Mouse (Mus musculus): Measurements from ENCODE around the gene Cers5. TPM values are rescaled to one million over a fixed set of nuclear protein-coding genes. Genes with fewer than 3 reads are reported as not detected.

The Cers5 gene
- polyA plus RNA-seq, 1 experiment from 2014 or later: 59.2 TPM

GRCm38 (mm10) chr15:99718461-99719021 is 54.1 kb downstream of the Cers5 start:
- no peak for ATAC-seq (replicated peaks; ENCODE audit: low FRiP score)
- Histone ChIP-seq H3K9me3 (ENCODE audit: control insufficient read depth, low read length) (no peaks in the 10 kb centered on the region), H3K4me2 (ENCODE audit: low read depth, low read length, severe bottlenecking) (no peak overlapping the region), H3K9ac (ENCODE audit: low read length) (no peak overlapping the region), H3K36me3 (ENCODE audit: control insufficient read depth, insufficient read depth, low read length) (no peaks in the 10 kb centered on the region), H3K27ac (ENCODE audit: low read depth, low read length) (no peak overlapping the region), H3K27me3 (ENCODE audit: control insufficient read depth, insufficient read depth, low read length) (no peaks in the 10 kb centered on the region), H3K4me3 (ENCODE audit: low read depth, low read length) (no peak overlapping the region), H3K4me1 (replicated peaks; ENCODE audit: control insufficient read depth, insufficient read depth, low read length) (peaks cover 4% of the 10 kb centered on the region; the same call in 1 of the 2 replicates)
- DNase-seq (ENCODE audit: low spot score): no peak
- WGBS: 88% methylated on average over 9 of the region's 9 CpGs

DNA sequence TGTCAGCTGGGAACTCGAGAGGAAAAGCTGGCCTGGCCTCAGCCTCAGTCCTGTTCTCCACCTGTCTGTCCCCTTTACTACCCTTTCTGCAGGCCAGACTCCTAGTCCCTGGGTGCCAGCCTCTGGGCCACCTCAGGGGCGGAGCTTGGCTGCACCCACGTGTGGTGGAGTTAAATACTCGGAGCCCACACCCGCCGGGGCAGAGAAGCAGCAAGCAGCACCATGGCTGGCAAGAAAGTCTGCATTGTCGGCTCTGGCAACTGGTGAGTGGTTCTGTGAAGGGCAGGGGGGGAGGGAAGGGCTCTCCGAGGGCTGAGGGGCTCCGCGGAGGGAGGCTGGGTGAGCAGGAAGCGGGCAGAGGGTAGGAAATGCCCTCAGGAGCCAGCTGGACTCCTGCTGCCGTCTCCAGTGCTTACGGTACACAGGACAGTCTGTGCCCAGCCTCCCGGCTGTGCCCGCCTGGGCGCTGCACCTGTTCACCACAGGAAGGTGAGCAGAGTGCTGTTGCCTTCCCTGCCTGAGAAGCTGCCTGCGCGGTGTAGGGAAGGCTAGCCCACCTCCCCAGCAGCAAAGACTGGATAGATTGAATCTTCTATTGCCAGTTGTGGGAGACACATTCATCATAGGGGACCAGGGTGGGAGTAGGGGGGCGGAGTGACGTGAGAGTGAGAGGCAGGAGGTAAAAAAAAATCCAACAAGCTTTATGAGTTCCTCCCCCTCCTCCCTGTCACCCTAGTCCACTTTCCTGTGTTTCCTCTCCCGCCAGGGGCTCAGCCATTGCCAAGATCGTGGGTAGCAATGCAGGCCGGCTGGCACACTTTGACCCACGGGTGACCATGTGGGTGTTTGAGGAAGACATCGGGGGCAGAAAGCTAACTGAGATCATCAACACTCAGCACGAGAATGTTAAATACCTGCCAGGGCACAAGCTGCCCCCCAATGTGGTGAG is 55.0 kb downstream of the Cers5 start, which contains the start of gene Gpd1:
TSS of gene Gpd1 (plus strand) at position 130 of the 949 bp plus-strand sequence.
- H3K27me3 ChIP-seq (ENCODE audit: control insufficient read depth, insufficient read depth, low read length): no peaks in the 10 kb centered on the region
- H3K36me3 ChIP-seq (ENCODE audit: control insufficient read depth, insufficient read depth, low read length): no peaks in the 10 kb centered on the region; the same call in 1 of the 2 replicates
- no peak within 1 kb of the TSS for H3K27ac ChIP-seq (ENCODE audit: low read depth, low read length)
- H3K4me2 ChIP-seq (ENCODE audit: low read depth, low read length, severe bottlenecking): no peak within 1 kb of the TSS
- H3K9ac ChIP-seq (ENCODE audit: low read length): no peak within 1 kb of the TSS
- H3K9me3 ChIP-seq (ENCODE audit: control insufficient read depth, low read length): no peaks in the 10 kb centered on the region
- no peak within 1 kb of the TSS for H3K4me3 ChIP-seq (ENCODE audit: low read depth, low read length)
- no peak for ATAC-seq (replicated peaks; ENCODE audit: low FRiP score)
- H3K4me1 ChIP-seq (replicated peaks; ENCODE audit: control insufficient read depth, insufficient read depth, low read length): 0 out of 2 replicates have a peak, but pooled peaks cover 2% of the 10 kb centered on the region
- 76% methylated on average over 26 of the region's 26 CpGs for WGBS
- DNase-seq (ENCODE audit: low spot score): no peak

GRCm38 (mm10) chr15:99716814-99717213 is 55.9 kb downstream of the Cers5 start:
- H3K4me2 ChIP-seq (ENCODE audit: low read depth, low read length, severe bottlenecking): no peak overlapping the region
- H3K9me3 ChIP-seq (ENCODE audit: control insufficient read depth, low read length): no peaks in the 10 kb centered on the region
- ATAC-seq (replicated peaks; ENCODE audit: low FRiP score) (no peak), DNase-seq (ENCODE audit: low spot score) (no peak)
- H3K4me1 ChIP-seq (replicated peaks; ENCODE audit: control insufficient read depth, insufficient read depth, low read length): 0 out of 2 replicates have a peak, but pooled peaks cover 2% of the 10 kb centered on the region
- H3K27ac ChIP-seq (ENCODE audit: low read depth, low read length): no peak overlapping the region
- H3K36me3 ChIP-seq (ENCODE audit: control insufficient read depth, insufficient read depth, low read length): peaks cover 4% of the 10 kb centered on the region; the same call in 1 of the 2 replicates
- WGBS: 89% methylated on average over 12 of the region's 12 CpGs
- H3K9ac ChIP-seq (ENCODE audit: low read length): no peak overlapping the region
- no peak overlapping the region for H3K4me3 ChIP-seq (ENCODE audit: low read depth, low read length)
- no peaks in the 10 kb centered on the region for H3K27me3 ChIP-seq (ENCODE audit: control insufficient read depth, insufficient read depth, low read length)

DNA sequence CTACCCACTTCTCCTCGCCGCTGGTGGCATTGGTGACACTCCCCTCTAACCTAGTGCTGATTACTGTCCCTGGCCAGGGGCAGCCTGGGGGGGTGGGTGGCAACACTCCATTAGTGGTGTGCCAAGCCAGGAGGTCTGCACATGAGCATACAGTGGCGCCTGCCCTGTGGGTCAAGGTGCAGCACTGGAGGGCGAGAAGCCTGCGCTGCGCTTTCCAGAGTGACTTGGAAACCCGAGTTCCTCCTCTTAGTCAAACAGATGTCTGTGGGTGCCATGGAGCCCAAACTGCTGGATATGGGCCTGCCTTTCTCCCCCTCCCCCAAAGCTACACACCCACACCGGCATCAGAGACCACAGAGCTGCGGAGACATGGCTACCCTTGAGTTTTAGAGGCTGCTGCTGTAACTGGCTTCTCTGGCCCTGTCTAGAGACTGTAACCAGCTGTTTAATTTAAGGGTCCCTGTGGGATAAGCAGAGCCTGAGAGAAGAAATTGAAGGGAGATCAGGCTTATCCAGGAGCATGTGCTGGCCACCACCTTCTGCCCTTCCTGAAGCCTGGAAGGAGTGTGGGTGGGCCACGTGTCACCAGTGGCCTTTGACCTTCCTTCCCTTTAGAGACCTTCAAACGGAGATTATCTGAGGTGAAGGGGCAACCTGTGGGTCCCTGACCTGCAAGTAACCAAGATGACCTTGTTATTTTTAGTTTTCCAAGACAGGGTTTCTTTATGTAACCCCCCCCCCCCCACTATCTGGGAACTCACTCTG is 56.5 kb downstream of the Cers5 start:
- Histone ChIP-seq H3K9me3 (ENCODE audit: control insufficient read depth, low read length) (no peaks in the 10 kb centered on the region), H3K36me3 (ENCODE audit: control insufficient read depth, insufficient read depth, low read length) (peaks cover 4% of the 10 kb centered on the region; the same call in 1 of the 2 replicates), H3K4me2 (ENCODE audit: low read depth, low read length, severe bottlenecking) (no peak overlapping the region), H3K4me3 (ENCODE audit: low read depth, low read length) (no peak overlapping the region), H3K9ac (ENCODE audit: low read length) (no peak overlapping the region), H3K27ac (ENCODE audit: low read depth, low read length) (peak overlapping the region; percentile 47; the same call in 1 of the 2 replicates), H3K27me3 (ENCODE audit: control insufficient read depth, insufficient read depth, low read length) (no peaks in the 10 kb centered on the region), H3K4me1 (replicated peaks; ENCODE audit: control insufficient read depth, insufficient read depth, low read length) (0 out of 2 replicates have a peak, but pooled peaks cover 2% of the 10 kb centered on the region)
- no peak for DNase-seq (ENCODE audit: low spot score)
- ATAC-seq (replicated peaks; ENCODE audit: low FRiP score): no peak
- WGBS: 81% methylated on average over 11 of the region's 11 CpGs

DNA sequence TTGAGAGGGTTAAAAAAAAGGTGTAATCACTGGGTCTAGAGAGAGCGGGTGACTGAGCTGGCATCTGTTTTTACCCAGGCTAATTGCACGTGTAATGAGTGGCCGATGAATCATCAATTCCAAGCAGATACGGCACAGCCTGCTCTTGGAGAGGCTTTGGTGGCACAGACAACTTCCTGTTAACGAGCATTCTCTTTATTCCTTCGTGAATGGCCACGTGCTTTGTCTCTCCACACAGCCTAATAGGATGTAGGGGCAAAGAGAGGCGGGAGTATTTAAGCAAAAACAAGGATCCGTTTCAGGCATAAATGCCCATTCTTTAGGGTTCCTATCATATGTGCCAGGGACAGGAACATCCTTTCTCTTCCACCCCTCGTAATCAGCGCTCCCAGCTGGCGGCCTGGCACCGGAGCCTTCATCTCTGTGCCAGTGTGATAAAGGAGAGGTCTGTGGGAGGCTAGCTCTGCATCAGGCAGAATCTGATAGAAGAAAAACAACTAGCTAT is 57.3 kb downstream of the Cers5 start:
- peaks cover 4% of the 10 kb centered on the region; the same call in 1 of the 2 replicates for H3K36me3 ChIP-seq (ENCODE audit: control insufficient read depth, insufficient read depth, low read length)
- 0 out of 2 replicates have a peak, but pooled peaks cover 2% of the 10 kb centered on the region for H3K4me1 ChIP-seq (replicated peaks; ENCODE audit: control insufficient read depth, insufficient read depth, low read length)
- ATAC-seq (replicated peaks; ENCODE audit: low FRiP score): no peak
- no peaks in the 10 kb centered on the region for H3K27me3 ChIP-seq (ENCODE audit: control insufficient read depth, insufficient read depth, low read length)
- DNase-seq (ENCODE audit: low spot score): no peak
- peak overlapping the region; percentile 47 for H3K27ac ChIP-seq (ENCODE audit: low read depth, low read length)
- H3K4me2 ChIP-seq (ENCODE audit: low read depth, low read length, severe bottlenecking): no peak overlapping the region
- 66% methylated on average over 13 of the region's 13 CpGs for WGBS
- no peak overlapping the region for H3K9ac ChIP-seq (ENCODE audit: low read length)
- no peak overlapping the region for H3K4me3 ChIP-seq (ENCODE audit: low read depth, low read length)
- H3K9me3 ChIP-seq (ENCODE audit: control insufficient read depth, low read length): no peaks in the 10 kb centered on the region

DNA sequence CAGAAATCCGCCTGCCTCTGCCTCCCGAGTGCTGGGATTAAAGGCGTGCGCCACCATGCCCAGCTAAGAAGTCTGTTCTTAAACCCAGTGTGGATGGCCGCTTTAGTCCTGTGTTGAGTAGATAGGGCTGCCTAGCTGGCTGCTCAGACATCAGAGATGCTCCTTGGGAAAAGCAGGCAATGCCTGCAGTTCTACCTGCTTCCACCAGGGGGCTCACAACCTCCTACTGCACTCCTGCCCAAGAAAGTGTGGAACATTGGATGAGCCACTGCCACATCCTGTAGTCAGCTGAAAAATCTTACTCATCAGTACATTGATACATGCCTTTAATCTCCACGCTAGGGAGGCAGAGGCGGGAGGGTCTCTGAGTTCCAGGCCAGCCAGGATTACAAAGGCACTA is 57.8 kb downstream of the Cers5 start:
- WGBS: 48% methylated on average over 7 of the region's 7 CpGs
- H3K27ac ChIP-seq (ENCODE audit: low read depth, low read length): no peak overlapping the region; the same call in 1 of the 2 replicates
- peak; percentile 85 for DNase-seq (ENCODE audit: low spot score)
- no peak overlapping the region for H3K4me3 ChIP-seq (ENCODE audit: low read depth, low read length)
- H3K9ac ChIP-seq (ENCODE audit: low read length): no peak overlapping the region
- ATAC-seq (replicated peaks; ENCODE audit: low FRiP score): peak; percentile 45; the same call in 1 of the 2 replicates
- 0 out of 2 replicates have a peak, but pooled peaks cover 2% of the 10 kb centered on the region for H3K4me1 ChIP-seq (replicated peaks; ENCODE audit: control insufficient read depth, insufficient read depth, low read length)
- H3K9me3 ChIP-seq (ENCODE audit: control insufficient read depth, low read length): no peaks in the 10 kb centered on the region
- H3K4me2 ChIP-seq (ENCODE audit: low read depth, low read length, severe bottlenecking): no peak overlapping the region
- no peaks in the 10 kb centered on the region for H3K27me3 ChIP-seq (ENCODE audit: control insufficient read depth, insufficient read depth, low read length)
- H3K36me3 ChIP-seq (ENCODE audit: control insufficient read depth, insufficient read depth, low read length): peaks cover 4% of the 10 kb centered on the region; the same call in 1 of the 2 replicates

GRCm38 (mm10) chr15:99714206-99714605 is 58.5 kb downstream of the Cers5 start:
- 75% methylated on average over 4 of the region's 4 CpGs for WGBS
- Histone ChIP-seq H3K27me3 (ENCODE audit: control insufficient read depth, insufficient read depth, low read length) (no peaks in the 10 kb centered on the region), H3K4me2 (ENCODE audit: low read depth, low read length, severe bottlenecking) (no peak overlapping the region), H3K4me3 (ENCODE audit: low read depth, low read length) (no peak overlapping the region), H3K36me3 (ENCODE audit: control insufficient read depth, insufficient read depth, low read length) (peaks cover 4% of the 10 kb centered on the region; the same call in 1 of the 2 replicates), H3K9me3 (ENCODE audit: control insufficient read depth, low read length) (no peaks in the 10 kb centered on the region), H3K4me1 (replicated peaks; ENCODE audit: control insufficient read depth, insufficient read depth, low read length) (0 out of 2 replicates have a peak, but pooled peaks cover 2% of the 10 kb centered on the region), H3K27ac (ENCODE audit: low read depth, low read length) (no peak overlapping the region), H3K9ac (ENCODE audit: low read length) (no peak overlapping the region)
- DNase-seq (ENCODE audit: low spot score) (no peak), ATAC-seq (replicated peaks; ENCODE audit: low FRiP score) (no peak)

GRCm38 (mm10) chr15:99713569-99713968 is 59.1 kb downstream of the Cers5 start:
- DNase-seq (ENCODE audit: low spot score) (no peak), ATAC-seq (replicated peaks; ENCODE audit: low FRiP score) (no peak)
- Histone ChIP-seq H3K9me3 (ENCODE audit: control insufficient read depth, low read length) (no peaks in the 10 kb centered on the region), H3K4me3 (ENCODE audit: low read depth, low read length) (no peak overlapping the region), H3K27ac (ENCODE audit: low read depth, low read length) (no peak overlapping the region), H3K4me1 (replicated peaks; ENCODE audit: control insufficient read depth, insufficient read depth, low read length) (0 out of 2 replicates have a peak, but pooled peaks cover 2% of the 10 kb centered on the region), H3K4me2 (ENCODE audit: low read depth, low read length, severe bottlenecking) (no peak overlapping the region), H3K9ac (ENCODE audit: low read length) (no peak overlapping the region), H3K36me3 (ENCODE audit: control insufficient read depth, insufficient read depth, low read length) (peaks cover 7% of the 10 kb centered on the region; the same call in 1 of the 2 replicates), H3K27me3 (ENCODE audit: control insufficient read depth, insufficient read depth, low read length) (no peaks in the 10 kb centered on the region)
- WGBS: 87% methylated on average over 3 of the region's 3 CpGs
